ENCODE assay signal across 23 mouse cellular contexts in the genomic region with DNA sequence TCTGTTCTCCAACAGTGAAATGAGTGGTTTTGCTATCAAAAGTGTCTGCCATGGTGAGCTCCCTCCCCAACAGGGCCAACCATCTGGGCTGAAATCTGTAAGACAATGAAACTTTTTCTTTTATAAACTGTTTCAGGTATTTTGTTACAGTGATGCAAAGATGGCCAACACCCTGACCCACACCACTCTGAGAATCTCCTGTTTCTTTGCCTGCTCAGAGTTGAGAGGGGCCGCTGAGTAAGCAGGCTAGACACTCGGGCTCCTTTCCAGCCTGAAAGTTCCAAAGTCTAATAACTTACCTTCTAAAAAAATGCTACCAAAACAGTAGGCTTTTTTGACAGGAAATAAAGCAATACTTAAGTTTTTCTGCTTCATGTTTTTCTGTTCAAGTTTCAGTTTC.
DNase-seq lines count a peak whose midpoint lies in the region; ATAC-seq and TF ChIP-seq lines count a peak whose summit lies in the region.
"Had no signal": no experiment of that assay in that cellular context is flagged by ENCODE, and none has a peak within 500 bp of the region (broad histone marks: within the 10 kb centered on the region; RNA-seq: fewer than 3 reads in every experiment).

No protein-coding gene starts in this region.

- peaks cover 23% of the 10 kb centered on the region for H3K4me1 ChIP-seq in forebrain, postnatal 0 days (ENCODE audit: insufficient read depth)
- peaks cover 58% of the 10 kb centered on the region for H3K4me1 ChIP-seq in forebrain, embryonic 10.5 days
- 0 out of 2 replicates have a peak, but pooled peaks cover 2% of the 10 kb centered on the region for H3K4me1 ChIP-seq in embryonic fibroblast, embryonic 13.5 days (ENCODE audit: control insufficient read depth, insufficient read depth, low read length)
- H3K4me1 ChIP-seq: liver, embryonic 15.5 days had no signal

- TF ChIP-seq POLR2A in embryonic fibroblast, embryonic 13.5 days (IDR thresholded peaks at IDR 0.05; ENCODE audit: low read depth, low read length) = no peak

- WGBS in forebrain, postnatal 0 days = 94% methylated on average over 2 of the region's 2 CpGs
- WGBS in forebrain, embryonic 10.5 days = 97% methylated on average over 2 of the region's 2 CpGs

- no peak for TF ChIP-seq CTCF in forebrain, postnatal 0 days (IDR thresholded peaks at IDR 0.05; ENCODE audit: low read depth)
- no peak for TF ChIP-seq CTCF in embryonic fibroblast, embryonic 13.5 days (IDR thresholded peaks at IDR 0.05; ENCODE audit: borderline replicate concordance, insufficient read depth, low read length)

- no peak for DNase-seq in forebrain, postnatal 0 days
- DNase-seq in forebrain, embryonic 10.5 days (ENCODE audit: extremely low spot score, low spot score) = no peak
- DNase-seq in kidney, postnatal 36 days = peak; percentile 62 to 65
- no peak for DNase-seq in kidney, postnatal 14 days
- DNase-seq in CD4-positive, CD25-positive, alpha-beta regulatory T cell, adult 2 months (ENCODE audit: low read depth, low spot score) = peak; percentile 16
- DNase-seq in ovary, postnatal 36 days (ENCODE audit: low spot score) = no peak
- DNase-seq: adrenal gland, postnatal 36 days; cerebellum, adult 18-20 months; cerebellum, postnatal 25 days; embryo, embryonic 11 days; gastrocnemius, postnatal 36 days; retina, postnatal 1 day; right cerebral cortex, postnatal 4 days; thymus, postnatal 4 days had no signal

- no peak overlapping the region for H3K4me3 ChIP-seq in forebrain, postnatal 0 days (ENCODE audit: low read depth, low read length)
- H3K4me3 ChIP-seq in forebrain, embryonic 10.5 days = no peak overlapping the region
- no peak overlapping the region for H3K4me3 ChIP-seq in embryonic fibroblast, embryonic 13.5 days (ENCODE audit: insufficient read depth, low read length)
- H3K4me3 ChIP-seq: forebrain, embryonic 13.5 days; hindbrain, embryonic 10.5 days; limb, embryonic 13.5 days; liver, embryonic 15.5 days had no signal

- no peaks in the 10 kb centered on the region for H3K27me3 ChIP-seq in forebrain, postnatal 0 days (ENCODE audit: insufficient read depth, low read length)
- H3K27me3 ChIP-seq in forebrain, embryonic 10.5 days (ENCODE audit: poor library complexity, severe bottlenecking) = no peaks in the 10 kb centered on the region
- H3K27me3 ChIP-seq: forebrain, embryonic 13.5 days; limb, embryonic 13.5 days; liver, embryonic 15.5 days had no signal

- H3K9ac ChIP-seq in forebrain, postnatal 0 days = no peak overlapping the region
- H3K9ac ChIP-seq: forebrain, embryonic 13.5 days; limb, embryonic 13.5 days; liver, embryonic 15.5 days had no signal

- peaks cover 7% of the 10 kb centered on the region; the same call in 1 of the 2 replicates for H3K36me3 ChIP-seq in forebrain, postnatal 0 days (ENCODE audit: insufficient read depth)
- no peaks in the 10 kb centered on the region for H3K36me3 ChIP-seq in forebrain, embryonic 10.5 days (replicated peaks)
- H3K36me3 ChIP-seq: hindbrain, embryonic 10.5 days; limb, embryonic 13.5 days; liver, embryonic 15.5 days had no signal

- no peak overlapping the region for H3K4me2 ChIP-seq in forebrain, postnatal 0 days (ENCODE audit: low read depth)
- H3K4me2 ChIP-seq: forebrain, embryonic 13.5 days; limb, embryonic 13.5 days; liver, embryonic 15.5 days; midbrain, embryonic 11.5 days had no signal

- H3K27ac ChIP-seq in forebrain, postnatal 0 days (ENCODE audit: low read depth, low read length) = 0 out of 2 replicates have a peak overlapping the region, but pooled peaks have one; percentile 1
- no peak overlapping the region for H3K27ac ChIP-seq in forebrain, embryonic 10.5 days
- 0 out of 2 replicates have a peak overlapping the region, but pooled peaks have one; percentile 17 for H3K27ac ChIP-seq in embryonic fibroblast, embryonic 13.5 days (ENCODE audit: insufficient read depth, low read length)
- H3K27ac ChIP-seq: forebrain, embryonic 13.5 days; hindbrain, embryonic 10.5 days; hindbrain, postnatal 0 days; kidney, postnatal 0 days; limb, embryonic 13.5 days; liver, embryonic 15.5 days had no signal

- H3K9me3 ChIP-seq in forebrain, postnatal 0 days (ENCODE audit: low read length) = no peaks in the 10 kb centered on the region
- H3K9me3 ChIP-seq in forebrain, embryonic 10.5 days = peaks cover 6% of the 10 kb centered on the region; the same call in 1 of the 2 replicates
- H3K9me3 ChIP-seq: forebrain, embryonic 13.5 days; hindbrain, embryonic 10.5 days; limb, embryonic 13.5 days; liver, embryonic 15.5 days had no signal

- ATAC-seq in forebrain, postnatal 0 days = no peak
- ATAC-seq in erythroid progenitor cell, adult 5-6 weeks (replicated peaks; ENCODE audit: low FRiP score, poor library complexity, severe bottlenecking) = no peak
- ATAC-seq: forebrain, embryonic 13.5 days; hindbrain, postnatal 0 days had no signal

Comparison
In these comparisons a context has a peak if more than half of its experiments do, and no peak if none do; other contexts are left out.
1. DNase-seq: peak in kidney, postnatal 36 days (2 of 2) and CD4-positive, CD25-positive, alpha-beta regulatory T cell, adult 2 months (single experiment); none in forebrain, postnatal 0 days (single experiment), forebrain, embryonic 10.5 days (single experiment), kidney, postnatal 14 days (single experiment) and ovary, postnatal 36 days (single experiment).